Mouse (Mus musculus) layer of hippocampus, postnatal 14 days (tissue): ENCODE measurements around the gene Serpina6. TPM values are rescaled to one million over a fixed set of nuclear protein-coding genes. Genes with fewer than 3 reads are reported as not detected.
"Not testable (repeated sequence)": the region's sequence is repeated elsewhere in the genome, so short reads cannot be mapped to it uniquely, and the experiment has no call there.

Source experiments
- DNase-seq, 2 experiments: peaks; one replicate each; pipeline ENCODE4 v3.0.0; 2021 to 2022; ENCODE audit warnings: low spot score in 2 of 2, mixed read lengths in 1 of 2
- long read RNA-seq, 2 experiments: library from polyadenylated mRNA; stranded (forward); transcript quantifications; one replicate each; pipeline ENCODE4 v2.0.0; 2021
- total RNA-seq, 2 experiments: library from RNA; stranded (reverse); gene quantifications; 2 replicates each; pipeline ENCODE4 v1.2.3; 2021

Gene Serpina6
- not detected for total RNA-seq
- long read RNA-seq, experiment 1, result 0 reads
- long read RNA-seq, experiment 2, result 0 reads

DNA sequence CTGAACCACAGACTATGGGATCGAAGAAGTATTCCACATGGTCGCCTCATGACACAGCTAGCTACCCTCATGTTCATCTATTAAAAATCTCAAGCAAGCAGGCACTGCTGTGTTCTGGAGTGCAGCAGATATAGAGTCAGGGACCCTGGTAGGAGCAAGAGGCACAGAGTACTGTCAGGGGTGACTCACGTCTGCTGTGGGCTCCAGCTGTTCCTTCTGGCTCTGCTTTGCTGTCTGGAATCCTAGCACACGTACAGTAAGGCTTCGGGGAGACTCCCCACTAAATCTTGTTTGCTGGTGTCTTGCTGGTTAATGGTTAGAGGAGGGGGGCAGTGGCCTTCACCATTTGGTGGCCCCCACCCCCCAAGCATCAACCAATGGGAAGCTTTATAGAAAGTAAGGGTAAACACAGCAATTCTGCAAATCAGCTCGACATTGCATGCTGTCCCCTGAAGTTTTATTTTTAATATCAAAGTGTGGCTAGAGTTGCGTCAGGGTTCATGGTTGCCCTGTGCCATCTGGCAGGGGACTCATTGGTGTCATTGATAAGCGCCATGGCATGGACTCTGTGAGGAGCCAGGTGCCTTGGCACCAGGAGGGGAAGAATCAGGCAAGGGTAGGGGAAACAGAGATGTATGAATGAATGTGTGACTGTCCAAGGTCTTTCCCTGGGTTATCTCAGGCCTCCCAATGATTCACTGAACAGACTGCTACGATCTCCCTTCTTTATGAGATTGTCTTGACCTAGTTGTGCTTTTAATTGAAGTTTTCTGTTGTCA, at the start of gene Serpina6:
Gene Serpina6 (minus strand): TSS at position 365 of the 779 bp plus-strand sequence.
- no peak for DNase-seq

DNA sequence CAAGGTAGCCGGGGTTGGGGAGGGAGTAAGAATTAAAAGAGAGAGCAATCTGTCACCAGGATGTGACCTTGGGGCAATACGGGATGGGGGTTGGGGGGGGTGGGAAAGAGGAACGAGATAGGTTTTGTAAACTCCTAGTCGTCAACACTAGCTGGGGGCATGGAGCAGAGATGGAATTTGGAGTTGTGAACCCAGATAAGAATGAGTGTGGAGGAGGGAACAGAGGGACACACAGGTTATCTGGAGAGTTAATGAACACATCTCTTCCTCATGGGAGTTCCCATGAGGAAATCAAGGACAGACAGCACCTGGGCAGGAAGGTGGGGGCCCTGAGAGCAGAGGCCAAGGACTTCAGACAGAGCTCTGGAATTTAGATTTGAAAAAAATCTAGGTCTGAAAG, 49.1 kb upstream of the Serpina6 start:
- no peak for DNase-seq

DNA sequence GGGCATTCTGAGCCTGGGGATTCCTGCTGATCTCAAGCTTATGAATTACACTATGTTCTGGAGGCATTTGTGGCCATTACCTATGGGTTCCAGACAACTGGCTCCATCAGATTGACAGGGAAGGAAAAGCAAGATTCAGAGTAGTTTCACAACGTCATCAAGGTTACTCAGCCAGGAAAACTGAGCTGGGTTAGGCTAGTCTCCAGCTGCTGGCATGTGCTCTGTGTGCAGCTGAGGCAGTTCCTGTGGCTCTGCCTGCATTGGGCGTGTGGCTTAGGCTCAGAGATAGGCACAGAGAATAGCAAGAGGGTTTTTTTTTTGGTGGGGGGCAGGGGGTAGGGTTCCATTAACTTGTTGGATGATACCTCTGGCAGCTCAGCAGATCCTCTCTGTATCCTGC, 48.5 kb upstream of the Serpina6 start:
- DNase-seq, result no peak

DNA sequence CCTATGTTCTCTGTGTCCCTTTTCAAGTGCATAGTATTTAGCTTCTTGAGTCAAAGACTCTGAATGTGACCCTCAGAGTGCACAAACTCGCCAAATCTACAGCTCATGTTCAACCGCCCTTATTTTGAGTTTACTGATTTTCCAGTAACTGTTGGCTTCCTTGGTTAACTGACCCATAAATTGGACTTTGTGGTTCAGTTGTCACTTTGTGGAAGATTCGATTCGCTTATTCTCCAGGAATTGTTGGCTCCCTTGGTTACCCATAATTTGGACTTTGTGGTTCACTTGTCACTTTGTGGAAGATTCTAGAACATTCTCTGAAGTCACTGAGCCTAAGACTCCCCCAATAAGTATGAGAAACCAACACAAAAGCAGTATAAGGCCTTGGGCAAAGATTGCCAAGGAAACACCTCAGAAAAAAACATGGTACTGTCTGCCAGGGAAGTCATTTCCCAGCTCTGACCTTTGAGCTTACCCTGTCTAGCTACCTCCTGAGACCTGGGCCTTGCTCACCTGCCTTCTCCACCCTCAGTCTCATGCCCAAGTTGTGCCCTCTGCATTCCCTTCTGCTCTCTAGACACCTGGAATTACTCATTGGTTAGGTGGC, 43.2 kb upstream of the Serpina6 start:
- no peak for DNase-seq

DNA sequence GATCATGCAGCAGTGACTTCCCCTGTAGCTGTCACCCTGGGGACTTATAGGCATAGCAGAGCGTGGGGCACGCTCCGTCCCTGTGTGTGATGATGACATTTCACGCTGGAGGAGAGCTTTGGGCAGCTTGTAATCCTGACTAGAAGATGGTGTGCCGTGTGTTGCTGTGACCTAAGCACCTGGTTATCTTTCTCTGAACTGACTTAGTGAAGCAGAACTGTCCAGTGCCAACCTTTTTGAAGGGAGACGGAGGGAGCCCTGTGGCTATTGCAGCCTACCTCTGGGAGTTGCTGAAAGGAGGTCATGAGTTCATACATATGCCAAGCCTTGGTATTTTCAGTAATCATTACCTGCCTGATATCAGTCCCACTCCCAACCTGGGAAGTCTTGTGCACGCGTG, 38.4 kb upstream of the Serpina6 start, which contains the start of gene Serpina1f:
Gene Serpina1f (minus strand): TSS at position 101 of the 400 bp plus-strand sequence.
- DNase-seq, result no peak

DNA sequence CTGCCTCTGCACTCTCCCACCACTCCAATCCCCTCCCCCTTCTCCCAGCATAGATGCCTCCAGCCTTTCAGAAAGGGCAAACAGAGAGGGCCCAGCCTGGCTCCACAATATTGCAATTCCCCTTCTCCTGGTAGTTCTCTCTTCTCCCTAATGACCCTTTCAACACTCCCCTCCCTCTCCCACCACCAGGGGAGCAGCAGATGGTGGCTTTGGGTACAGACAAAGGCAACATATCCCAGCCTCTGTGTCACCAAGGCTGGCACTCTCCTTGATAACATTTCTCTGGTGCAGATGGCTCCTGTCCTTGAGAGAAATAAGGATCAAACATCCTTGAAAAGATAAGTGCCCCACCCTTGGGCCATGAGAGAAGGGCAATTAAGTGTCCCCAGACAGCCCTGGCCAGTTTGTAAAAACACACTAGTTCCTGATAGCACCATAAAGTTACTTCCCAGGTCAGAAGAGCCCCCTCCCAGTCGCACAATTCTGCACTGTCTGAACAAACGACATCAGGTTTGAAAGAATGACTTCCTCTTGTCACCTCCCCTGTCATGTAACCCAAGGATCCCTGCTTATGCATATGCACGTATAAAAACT, 31.3 kb upstream of the Serpina6 start:
- no peak for DNase-seq

DNA sequence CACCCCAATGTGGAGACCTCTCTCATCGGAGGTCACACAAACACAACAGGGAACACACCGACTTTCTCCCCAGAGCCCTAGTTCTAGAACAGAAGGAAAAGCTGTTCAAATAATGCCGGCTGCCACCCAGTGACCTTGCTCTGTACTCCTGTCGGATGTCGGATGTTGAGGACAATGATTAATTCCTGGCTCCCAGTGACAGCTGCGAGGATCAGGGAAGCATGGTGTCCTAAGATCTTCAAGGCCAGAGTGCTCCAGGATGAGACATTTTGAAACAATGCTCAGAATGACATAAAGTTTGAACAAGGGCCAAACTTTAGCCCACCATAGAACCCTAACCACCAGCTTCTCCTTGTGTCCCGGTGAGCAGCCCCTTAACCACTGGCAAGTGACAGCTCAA, 30.0 kb upstream of the Serpina6 start:
- DNase-seq, result no peak

DNA sequence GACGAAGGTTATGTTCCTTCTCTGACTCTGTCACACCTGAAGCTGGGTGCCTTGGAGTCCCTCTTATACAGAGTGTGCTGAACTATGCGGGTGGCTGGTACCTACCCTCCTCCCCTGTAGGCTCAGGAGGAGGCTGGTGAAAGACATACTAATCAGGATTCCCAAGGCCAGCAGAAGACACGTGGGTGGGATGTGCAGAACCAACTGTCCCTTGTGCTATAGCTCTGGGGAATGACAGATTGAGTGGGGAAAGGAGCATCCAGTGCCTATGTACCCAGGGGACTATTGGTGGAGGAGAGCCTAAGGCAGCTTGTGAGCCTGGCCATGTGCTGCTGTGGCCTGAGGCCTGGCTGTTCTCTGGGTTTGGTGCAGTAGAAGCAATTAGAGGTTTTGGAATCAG, 29.0 kb upstream of the Serpina6 start:
- DNase-seq, result peak in 1 of 2 experiments; percentile 58

DNA sequence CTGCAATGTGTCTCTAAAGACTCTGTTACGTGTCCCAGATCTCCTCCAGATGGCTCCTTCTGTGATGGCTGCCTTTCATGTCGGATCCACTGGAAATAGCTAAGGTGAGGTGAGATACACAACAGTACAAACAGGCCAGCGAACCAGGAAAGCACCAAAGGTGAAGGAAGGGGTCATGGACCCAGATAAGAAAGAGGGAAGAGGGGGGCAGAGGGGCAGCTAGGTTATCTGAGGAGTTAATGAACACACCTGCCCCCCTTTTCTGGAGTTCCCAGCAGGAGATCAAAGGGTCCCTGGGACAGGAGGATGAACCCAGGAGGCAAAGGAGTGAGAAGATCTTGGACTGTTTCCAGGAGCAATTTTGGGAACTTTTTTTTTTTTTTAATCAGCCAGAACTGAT, 28.4 kb upstream of the Serpina6 start:
- no peak for DNase-seq

DNA sequence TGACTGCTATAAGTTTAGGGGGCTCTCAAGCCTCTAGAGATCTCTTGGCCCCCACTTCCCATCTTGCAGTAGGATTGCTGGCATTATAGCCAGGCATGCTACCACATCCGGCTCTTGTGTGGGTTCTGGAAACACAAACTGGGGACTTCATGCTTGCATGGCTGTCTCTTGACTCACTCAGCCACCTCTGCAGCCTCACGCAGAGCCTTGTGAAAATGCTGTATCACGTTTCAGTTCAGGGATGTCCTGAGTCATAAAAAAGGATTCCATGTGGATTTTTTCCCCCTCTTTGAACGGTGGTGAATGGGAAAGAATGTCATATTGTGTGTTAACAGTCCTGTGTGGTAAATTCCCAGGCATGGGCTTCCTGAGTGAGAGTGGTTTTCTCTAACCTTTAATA, 26.8 kb upstream of the Serpina6 start:
- DNase-seq, result no peak

DNA sequence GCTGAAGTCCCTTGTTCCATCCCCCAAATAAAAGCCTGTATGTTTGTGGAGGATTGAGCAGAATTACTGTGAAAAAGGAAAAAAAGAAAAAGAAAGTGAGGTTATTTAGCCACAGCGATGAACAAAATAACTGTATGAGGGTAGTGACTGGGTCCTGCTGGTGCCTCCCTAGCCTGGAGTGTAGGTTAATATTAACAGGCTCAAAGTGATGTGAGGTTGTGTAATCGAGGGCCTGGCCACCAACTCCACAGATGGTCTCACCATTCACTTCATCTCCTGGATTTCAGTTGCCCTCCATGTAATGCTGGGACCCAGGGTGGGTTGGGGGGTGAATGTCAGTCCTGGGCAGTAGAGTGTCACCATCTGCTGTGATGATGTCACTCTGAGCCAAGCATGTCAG, 24.7 kb upstream of the Serpina6 start:
- no peak for DNase-seq

DNA sequence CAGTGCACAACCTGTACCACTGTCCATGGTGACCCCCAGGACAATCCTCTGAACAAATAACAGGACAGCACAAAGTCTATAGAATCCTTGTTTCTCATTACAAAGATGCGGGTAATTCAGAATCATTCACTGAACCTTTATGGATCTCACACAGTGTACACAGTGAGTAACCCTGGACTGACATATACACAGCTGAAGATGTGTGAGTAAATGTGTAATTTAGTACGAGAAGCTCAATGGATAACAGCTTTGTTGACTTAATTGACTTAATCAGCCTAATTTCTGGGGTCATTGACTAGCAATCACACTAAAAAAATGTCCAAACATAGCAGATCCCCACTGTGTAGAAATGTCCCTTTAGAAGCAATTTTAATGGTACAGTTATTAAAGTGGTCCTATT, 24.2 kb upstream of the Serpina6 start:
- no peak for DNase-seq

DNA sequence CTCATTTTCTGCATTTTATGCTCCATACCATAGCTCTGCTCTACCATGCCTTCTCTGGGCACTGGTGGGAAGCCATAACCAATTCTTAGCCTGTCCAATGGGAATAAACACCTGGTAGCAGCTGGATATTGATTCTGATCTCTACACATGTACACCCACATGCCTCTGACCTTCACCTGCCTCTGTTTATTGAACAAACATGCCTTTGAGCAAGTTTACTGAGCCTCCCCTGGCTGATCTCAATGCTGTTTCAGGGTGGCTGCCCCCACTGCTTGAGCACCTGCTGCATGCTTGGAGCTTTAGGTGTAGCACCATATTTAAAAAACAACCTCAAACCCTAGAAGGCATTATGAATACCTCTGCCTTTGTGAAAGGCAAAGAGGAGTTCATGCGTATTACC, 22.8 kb upstream of the Serpina6 start:
- DNase-seq, result not testable (repeated sequence)

DNA sequence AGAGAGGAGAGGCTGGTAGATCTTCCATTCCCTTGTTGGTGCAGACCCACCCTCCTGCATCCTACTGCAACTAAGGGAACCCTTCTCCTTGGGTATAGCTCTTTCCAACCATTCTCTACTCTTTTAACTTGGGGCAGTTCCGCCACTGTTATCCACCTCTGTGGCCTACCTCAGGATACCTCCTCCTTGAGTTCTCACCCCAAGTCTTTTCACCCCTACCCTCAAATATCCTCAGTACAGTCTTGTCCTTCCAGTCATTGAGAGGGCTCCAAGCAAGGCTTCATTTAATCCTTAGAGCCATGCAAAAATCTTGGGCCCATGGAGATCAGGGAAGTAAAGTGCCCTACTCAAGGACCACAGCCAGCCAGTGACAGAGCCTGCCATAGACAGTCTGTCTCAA, 19.0 kb upstream of the Serpina6 start, which contains the start of gene Serpina16:
Gene Serpina16 (minus strand): TSS at position 101 of the 400 bp plus-strand sequence.
- no peak for DNase-seq

DNA sequence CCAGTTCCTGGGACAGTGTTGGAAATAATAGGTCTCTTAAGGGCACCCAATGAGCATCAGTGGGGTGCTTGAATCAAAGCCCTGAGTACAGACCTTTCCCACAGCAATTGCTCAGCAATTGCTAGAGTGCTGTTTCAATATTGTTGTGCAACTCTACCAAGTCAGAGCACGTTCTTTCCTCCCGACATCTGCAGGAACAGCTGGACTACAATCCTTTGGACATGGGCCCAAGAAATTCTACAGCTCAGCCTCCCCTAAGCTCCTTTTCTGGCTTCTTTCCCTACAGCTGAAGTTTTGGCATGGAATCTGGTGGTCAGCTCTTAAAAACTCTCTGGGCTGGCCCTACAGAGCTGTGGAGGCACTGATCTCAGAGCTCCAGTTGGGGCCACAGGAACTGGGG, 16.2 kb upstream of the Serpina6 start:
- DNase-seq, result no peak

DNA sequence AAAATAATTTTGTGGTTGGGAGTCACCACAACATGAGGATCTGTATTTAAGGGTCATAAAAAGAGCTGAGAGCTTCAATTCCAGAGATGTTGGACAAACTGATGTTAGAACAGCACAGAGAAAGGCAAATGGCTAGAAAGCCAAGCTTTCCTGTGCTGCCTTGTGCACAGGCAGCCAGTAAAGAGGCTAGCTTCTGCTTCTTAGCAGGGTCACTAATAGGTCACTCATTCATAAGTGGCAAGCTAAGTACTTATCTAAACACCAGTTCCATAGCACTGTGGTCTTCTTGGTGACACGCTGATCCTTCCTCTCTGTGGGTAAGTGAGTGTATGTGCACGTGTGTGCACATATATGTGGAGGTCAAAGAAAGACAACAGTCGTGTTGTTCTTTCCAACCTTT, 14.5 kb upstream of the Serpina6 start:
- DNase-seq, result no peak

DNA sequence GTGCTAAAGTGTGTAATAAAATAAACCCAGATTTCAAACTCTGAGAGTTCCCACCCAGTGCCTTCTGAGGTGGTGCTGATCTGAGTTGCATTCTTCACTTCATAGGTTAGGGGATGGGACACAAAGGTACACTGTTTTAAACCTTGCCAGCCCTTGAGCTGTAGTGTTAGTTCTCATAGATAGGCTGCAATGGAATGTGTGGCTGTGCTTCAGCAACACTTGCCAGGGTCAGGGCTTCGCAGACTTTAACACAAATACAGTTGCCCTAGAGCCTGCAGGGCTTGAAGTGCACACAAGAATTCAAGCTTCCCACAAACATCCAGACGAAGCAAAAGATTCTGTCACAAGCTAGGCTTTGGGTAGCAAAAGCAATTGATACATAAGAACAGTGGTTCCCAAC, 14.0 kb upstream of the Serpina6 start:
- DNase-seq, result no peak

DNA sequence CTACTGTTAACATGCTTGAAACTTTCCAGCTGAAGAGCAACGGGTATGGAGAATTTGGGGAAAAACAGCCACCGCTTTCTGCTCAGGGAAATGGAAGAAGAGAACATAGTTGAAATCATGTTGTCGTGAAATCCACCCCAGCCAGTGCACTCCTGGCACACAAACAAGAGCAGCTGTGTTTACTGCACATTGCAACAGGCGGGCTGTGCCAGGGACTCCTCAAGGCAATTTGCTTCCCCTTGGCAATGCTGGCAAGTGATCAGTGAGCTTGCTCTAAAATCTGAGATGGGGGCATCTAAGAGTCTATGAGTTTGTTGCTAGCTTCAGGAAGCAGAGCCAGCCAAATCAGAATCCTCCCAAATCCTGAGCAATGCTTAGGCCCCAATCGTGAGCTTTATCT, 13.3 kb upstream of the Serpina6 start:
- DNase-seq, result peak; percentile 34 to 73

DNA sequence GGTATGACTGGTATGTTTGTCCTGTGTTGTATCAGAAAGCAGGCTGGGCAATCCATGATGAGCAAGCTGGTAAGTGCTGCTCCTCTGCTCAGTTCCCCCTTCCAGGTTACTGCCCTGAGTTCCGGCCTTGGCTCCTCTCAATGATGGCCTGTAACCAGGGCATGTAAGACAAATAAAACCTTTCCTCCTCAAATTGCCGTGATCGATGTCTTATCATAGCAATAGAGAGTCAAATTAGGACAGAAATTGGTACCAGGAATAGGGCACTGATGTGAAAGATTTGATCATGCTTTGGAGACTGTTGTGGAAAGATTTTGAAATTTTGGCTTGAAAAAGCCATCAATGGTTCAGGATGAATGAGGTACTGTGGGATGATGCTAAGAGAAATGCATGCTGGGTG, 8.3 kb upstream of the Serpina6 start:
- no peak for DNase-seq

DNA sequence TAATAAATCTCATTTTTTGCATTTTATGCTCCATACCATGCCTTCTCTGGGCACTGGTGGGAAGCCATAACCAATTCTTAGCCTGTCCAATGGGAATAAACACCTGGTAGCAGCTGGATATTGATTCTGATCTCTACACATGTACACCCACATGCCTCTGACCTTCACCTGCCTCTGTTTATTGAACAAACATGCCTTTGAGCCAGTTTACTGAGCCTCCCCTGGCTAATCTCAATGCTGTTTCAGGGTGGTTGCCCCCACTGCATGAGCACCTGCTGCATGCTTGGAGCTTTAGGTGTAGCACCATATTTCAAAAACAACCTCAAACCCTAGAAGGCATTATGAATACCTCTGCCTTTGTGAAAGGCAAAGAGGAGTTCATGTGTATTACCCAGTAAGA, 5.0 kb upstream of the Serpina6 start:
- not testable (repeated sequence) for DNase-seq

DNA sequence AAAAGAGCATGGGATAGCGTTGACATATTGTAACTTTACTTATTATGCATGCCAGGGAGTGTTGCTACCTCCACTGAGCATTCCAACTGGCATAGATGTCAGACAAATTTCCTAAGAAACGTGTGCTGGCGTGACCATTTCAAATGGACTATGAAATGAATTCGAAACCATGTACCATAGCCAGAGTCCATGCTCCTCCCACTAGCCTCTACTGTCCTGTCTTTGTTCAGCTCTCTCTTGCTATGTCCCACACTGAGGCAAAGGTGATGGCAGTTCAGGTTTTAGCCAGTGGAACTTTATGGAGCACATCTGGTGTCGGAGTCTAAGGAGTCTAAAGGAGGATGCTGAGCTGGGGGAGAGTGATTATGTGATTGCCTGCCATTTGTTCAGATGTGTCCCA, 3.1 kb upstream of the Serpina6 start:
- no peak for DNase-seq

DNA sequence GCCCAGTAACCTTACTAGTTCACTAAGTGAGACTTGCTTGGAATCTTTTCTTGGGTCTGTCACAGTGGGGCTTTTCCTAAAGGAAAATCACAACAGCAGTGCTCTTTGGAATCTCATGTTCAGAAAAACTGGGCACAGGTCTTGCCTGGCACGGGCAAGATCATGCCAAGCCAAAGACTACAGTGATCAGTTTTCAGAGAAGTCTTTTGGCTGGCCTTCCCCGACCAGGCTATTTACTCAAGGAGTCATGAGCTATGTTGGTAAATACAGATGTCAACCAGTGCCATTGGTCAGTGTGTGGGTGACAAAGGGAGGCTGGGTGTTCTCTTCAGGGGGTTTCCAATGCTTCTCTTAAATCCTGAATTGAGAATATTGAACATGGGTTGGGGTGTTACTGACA, 2.2 kb upstream of the Serpina6 start:
- DNase-seq, result no peak
